Mouse (Mus musculus) stomach, embryonic 15.5 days (tissue): ENCODE measurements around the gene Saa2. TPM values are rescaled to one million over a fixed set of nuclear protein-coding genes. Genes with fewer than 3 reads are reported as not detected.

ENCODE experiments used
- ATAC-seq: fragments of 200-750 bp; cut with Nextera tagmentation; 2 replicates; pipeline ENCODE4 v1.8.0; 2017; ENCODE audit warnings: low read depth, moderate number of reproducible peaks, moderate TSS enrichment; ENCODE audit not compliant: insufficient read depth, low FRiP score
- H3K27ac ChIP-seq: fragments of 300-500 bp; sonication (generic); 2 replicates; pipeline ENCODE4 v1.5.1; 2015; ENCODE audit warnings: mild to moderate bottlenecking, inconsistent platforms
- H3K27me3 ChIP-seq: fragments of 300-500 bp; sonication (generic); replicated peaks from 2 replicates; pipeline ENCODE4 v1.6.1; 2015; ENCODE audit warnings: inconsistent platforms
- H3K36me3 ChIP-seq: fragments of 300-500 bp; sonication (generic); 2 replicates; pipeline ENCODE4 v1.6.1; 2015; ENCODE audit warnings: inconsistent platforms
- H3K4me1 ChIP-seq: fragments of 300-500 bp; sonication (generic); 2 replicates; pipeline ENCODE4 v1.6.1; 2015; ENCODE audit warnings: inconsistent platforms
- H3K4me2 ChIP-seq: fragments of 300-500 bp; sonication (generic); 2 replicates; pipeline ENCODE4 v1.6.1; 2015; ENCODE audit warnings: mild to moderate bottlenecking, inconsistent platforms
- H3K4me3 ChIP-seq: fragments of 300-500 bp; sonication (generic); replicated peaks from 2 replicates; pipeline ENCODE4 v1.5.1; 2015; ENCODE audit warnings: inconsistent platforms
- H3K9ac ChIP-seq: fragments of 300-500 bp; sonication (generic); 2 replicates; pipeline ENCODE4 v1.6.1; 2015; ENCODE audit warnings: inconsistent platforms
- H3K9me3 ChIP-seq: fragments of 300-500 bp; sonication (generic); 2 replicates; pipeline ENCODE4 v1.6.1; 2016; ENCODE audit warnings: inconsistent platforms
- WGBS: fragments of 180-500 bp; shearing (Covaris S2); methylation state at CpG from one replicate; pipeline ENCODE4 v1.1.7; 2015; 5-methylcytosine and 5-hydroxymethylcytosine counted together
- polyA plus RNA-seq: library from polyadenylated mRNA; unstranded; fragments of >200 nt; fragmentation: Nextera tagmentation; extraction: Ambion mirVana; gene quantifications from 2 replicates; pipeline ENCODE4 v1.2.1, GENCODE M21; 2015

Saa2 gene
- polyA plus RNA-seq: not detected in 2 replicates

- H3K27me3 ChIP-seq: no peaks in the 10 kb centered on the region
Observed at GRCm38 (mm10) chr7:46751490-46751889, at the start of gene Saa2. Saa2 (plus strand) TSS chr7:46751790.

DNA sequence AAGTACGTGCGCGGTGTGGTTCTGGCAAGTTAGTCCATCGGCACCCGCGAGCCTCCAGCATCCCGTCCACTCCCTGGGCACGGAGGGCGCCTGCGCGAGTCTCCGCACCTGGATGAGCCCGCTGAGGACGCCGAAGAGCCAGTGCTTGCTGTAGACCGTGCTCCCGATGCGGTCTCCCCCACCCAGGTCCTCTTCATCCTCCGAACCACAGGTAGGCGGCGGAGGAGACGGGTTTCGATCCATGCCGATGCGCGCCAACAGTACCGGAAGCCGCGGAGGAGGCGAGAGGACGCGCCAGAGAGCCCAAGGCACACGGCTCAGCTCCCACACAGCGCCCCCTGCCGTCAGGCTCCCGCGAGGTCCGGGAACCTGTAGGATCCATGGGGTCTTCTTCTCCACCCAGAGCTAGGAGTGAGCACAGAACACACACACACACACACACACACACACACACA is 41.2 kb upstream of the Saa2 start, which contains the start of gene Saal1:
Saal1 (minus strand) TSS at position 291 of the 455 bp plus-strand sequence.
- peak; percentile 93 for ATAC-seq
- H3K9ac ChIP-seq: peak within 1 kb of the TSS; percentile 59
- H3K27ac ChIP-seq: peak within 1 kb of the TSS; percentile 76; the same call in 1 of the 2 replicates
- H3K27me3 ChIP-seq: no peaks in the 10 kb centered on the region
- peaks cover 7% of the 10 kb centered on the region for H3K4me1 ChIP-seq
- under 1% methylated on average over 38 of the region's 38 CpGs for WGBS
- no peaks in the 10 kb centered on the region for H3K9me3 ChIP-seq
- peak within 1 kb of the TSS; percentile 50 for H3K4me2 ChIP-seq
- H3K36me3 ChIP-seq: peaks cover 18% of the 10 kb centered on the region
- H3K4me3 ChIP-seq: peak within 1 kb of the TSS; percentile 72

More at GRCm38 (mm10) chr7:46751490-46751889, at the start of gene Saa2:
- no peaks in the 10 kb centered on the region for H3K36me3 ChIP-seq
- no peak within 1 kb of the TSS for H3K4me3 ChIP-seq
- H3K9me3 ChIP-seq: no peaks in the 10 kb centered on the region
- no peak within 1 kb of the TSS for H3K4me2 ChIP-seq
- no peak within 1 kb of the TSS for H3K27ac ChIP-seq
- 63% methylated on average over 3 of the region's 3 CpGs for WGBS
- ATAC-seq: no peak
- no peaks in the 10 kb centered on the region for H3K4me1 ChIP-seq
- H3K9ac ChIP-seq: no peak within 1 kb of the TSS

- no peaks in the 10 kb centered on the region for H3K9me3 ChIP-seq
- peaks cover 5% of the 10 kb centered on the region; the same call in 1 of the 2 replicates for H3K36me3 ChIP-seq
- no peak overlapping the region for H3K4me2 ChIP-seq
- H3K27ac ChIP-seq: no peak overlapping the region
- H3K9ac ChIP-seq: no peak overlapping the region
- H3K4me1 ChIP-seq: peaks cover 7% of the 10 kb centered on the region
- H3K27me3 ChIP-seq: no peaks in the 10 kb centered on the region
- WGBS: 61% methylated on average over 6 of the region's 6 CpGs
- ATAC-seq: no peak
- H3K4me3 ChIP-seq: no peak overlapping the region
Observed at GRCm38 (mm10) chr7:46712250-46712649, 39.3 kb upstream of the Saa2 start.

DNA sequence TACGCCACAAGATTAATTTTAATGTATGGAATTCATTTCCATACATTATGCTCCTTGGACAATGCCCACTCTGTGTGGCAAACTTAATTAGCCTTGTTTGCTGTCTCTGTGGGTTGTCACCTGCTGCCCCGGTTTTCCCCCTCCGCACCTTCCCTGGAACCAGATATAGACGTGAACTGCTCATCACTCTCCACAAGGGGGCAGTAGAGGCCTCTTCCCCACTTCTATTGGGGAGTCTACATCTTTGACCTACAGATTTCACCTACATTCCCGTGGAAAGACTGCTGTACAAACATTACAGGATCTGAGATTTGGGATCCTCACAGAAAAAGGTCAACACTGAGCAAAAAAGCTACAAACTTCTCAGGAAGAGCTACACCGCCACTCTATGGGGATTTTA is 37.1 kb upstream of the Saa2 start:
- Histone ChIP-seq H3K36me3 (no peaks in the 10 kb centered on the region), H3K4me3 (no peak overlapping the region), H3K27ac (no peak overlapping the region), H3K9me3 (no peaks in the 10 kb centered on the region), H3K4me1 (peaks cover 2% of the 10 kb centered on the region), H3K9ac (no peak overlapping the region), H3K27me3 (no peaks in the 10 kb centered on the region), H3K4me2 (no peak overlapping the region)
- ATAC-seq: no peak
- WGBS: 31% methylated on average over 6 of the region's 6 CpGs

DNA sequence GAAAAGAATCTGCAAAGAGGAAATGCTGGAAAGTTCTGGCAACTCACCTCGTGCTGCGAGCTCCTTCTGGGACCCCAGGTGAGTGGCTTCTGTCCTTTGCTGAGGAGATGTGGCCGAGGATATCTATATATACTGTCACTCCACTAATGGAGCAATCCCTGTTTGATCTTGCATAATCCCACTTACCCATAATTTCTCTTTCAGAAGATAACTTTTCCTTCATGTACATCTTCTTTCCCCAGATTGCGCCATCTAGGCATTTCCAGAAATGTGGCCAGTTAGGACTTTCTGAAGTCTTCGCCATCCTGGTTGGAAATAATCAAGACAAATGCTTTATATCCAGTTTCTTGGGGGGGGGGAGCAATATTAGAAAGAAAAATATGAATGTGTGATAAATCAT is 36.0 kb upstream of the Saa2 start, which contains the start of gene Saa3:
Saa3 (minus strand) TSS at position 101 of the 400 bp plus-strand sequence.
- no peak within 1 kb of the TSS for H3K4me2 ChIP-seq
- 84% methylated on average over 5 of the region's 5 CpGs for WGBS
- H3K4me1 ChIP-seq: no peaks in the 10 kb centered on the region
- H3K4me3 ChIP-seq: no peak within 1 kb of the TSS
- no peaks in the 10 kb centered on the region for H3K36me3 ChIP-seq
- no peak within 1 kb of the TSS for H3K9ac ChIP-seq
- H3K27ac ChIP-seq: no peak within 1 kb of the TSS
- no peak for ATAC-seq
- H3K27me3 ChIP-seq: no peaks in the 10 kb centered on the region
- no peaks in the 10 kb centered on the region for H3K9me3 ChIP-seq

GRCm38 (mm10) chr7:46716897-46717296 is 34.7 kb upstream of the Saa2 start:
- Histone ChIP-seq H3K4me1 (no peaks in the 10 kb centered on the region), H3K4me3 (no peak overlapping the region), H3K27me3 (no peaks in the 10 kb centered on the region), H3K9me3 (no peaks in the 10 kb centered on the region), H3K9ac (no peak overlapping the region), H3K27ac (no peak overlapping the region), H3K36me3 (no peaks in the 10 kb centered on the region), H3K4me2 (no peak overlapping the region)
- ATAC-seq: no peak
- 40% methylated on average over 5 of the region's 5 CpGs for WGBS

GRCm38 (mm10) chr7:46718591-46719270 is 32.9 kb upstream of the Saa2 start:
- H3K36me3 ChIP-seq: no peaks in the 10 kb centered on the region
- H3K4me3 ChIP-seq: no peak overlapping the region
- 80% methylated on average over 7 of the region's 7 CpGs for WGBS
- H3K4me1 ChIP-seq: no peaks in the 10 kb centered on the region
- no peak overlapping the region for H3K9ac ChIP-seq
- no peak overlapping the region for H3K4me2 ChIP-seq
- no peak overlapping the region for H3K27ac ChIP-seq
- no peaks in the 10 kb centered on the region for H3K9me3 ChIP-seq
- no peak for ATAC-seq
- no peaks in the 10 kb centered on the region for H3K27me3 ChIP-seq

DNA sequence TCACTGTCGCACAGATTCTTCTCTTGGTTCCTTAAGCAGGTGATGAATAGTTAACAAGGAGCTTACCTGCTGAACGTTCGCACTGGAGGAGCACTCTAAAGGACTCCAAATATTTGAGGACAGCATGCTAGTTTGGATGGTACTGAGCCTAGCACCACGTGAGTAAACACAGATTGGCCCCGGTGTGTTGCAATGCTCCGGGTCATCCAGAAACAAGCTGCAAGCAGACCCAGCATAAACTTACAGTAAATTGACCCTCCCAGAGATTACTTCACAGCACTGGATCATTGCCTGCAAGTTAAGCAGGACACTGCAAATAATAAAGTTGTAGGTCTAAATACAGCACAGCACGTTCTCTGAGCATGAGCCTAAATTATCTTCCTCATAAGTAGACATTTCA is 32.1 kb upstream of the Saa2 start:
- Histone ChIP-seq H3K4me3 (no peak overlapping the region), H3K9me3 (no peaks in the 10 kb centered on the region), H3K9ac (no peak overlapping the region), H3K36me3 (no peaks in the 10 kb centered on the region), H3K4me2 (no peak overlapping the region), H3K27ac (no peak overlapping the region), H3K27me3 (no peaks in the 10 kb centered on the region), H3K4me1 (no peaks in the 10 kb centered on the region)
- WGBS: 53% methylated on average over 7 of the region's 7 CpGs
- peak; percentile 65; the same call in 1 of the 2 replicates for ATAC-seq

DNA sequence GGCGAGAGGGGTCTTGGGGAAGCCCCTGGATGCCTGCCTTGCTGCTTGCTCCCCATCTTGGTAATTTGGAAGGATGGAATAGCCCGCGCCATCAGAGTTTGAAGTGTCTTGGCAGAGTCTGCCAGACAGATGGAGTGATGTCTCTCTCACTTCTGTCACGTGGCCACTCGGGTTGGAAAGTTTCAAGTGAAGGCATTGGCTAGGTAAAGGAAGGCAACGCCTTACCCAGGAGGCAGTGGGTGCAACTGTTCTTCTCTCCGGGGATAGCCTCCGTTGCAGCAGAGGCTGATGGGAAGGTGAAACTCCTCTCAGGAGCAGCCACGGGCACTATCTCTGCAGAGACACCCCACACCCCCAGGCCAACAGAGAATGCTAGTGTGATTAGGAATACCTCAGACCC is 31.1 kb upstream of the Saa2 start:
- 70% methylated on average over 9 of the region's 9 CpGs for WGBS
- Histone ChIP-seq H3K9me3 (no peaks in the 10 kb centered on the region), H3K4me3 (no peak overlapping the region), H3K27me3 (no peaks in the 10 kb centered on the region), H3K36me3 (no peaks in the 10 kb centered on the region), H3K27ac (no peak overlapping the region), H3K4me2 (no peak overlapping the region), H3K9ac (no peak overlapping the region), H3K4me1 (no peaks in the 10 kb centered on the region)
- no peak for ATAC-seq

GRCm38 (mm10) chr7:46723354-46723753 is 28.2 kb upstream of the Saa2 start:
- no peak for ATAC-seq
- Histone ChIP-seq H3K4me3 (no peak overlapping the region), H3K27me3 (no peaks in the 10 kb centered on the region), H3K4me1 (no peaks in the 10 kb centered on the region), H3K27ac (no peak overlapping the region), H3K4me2 (no peak overlapping the region), H3K9ac (no peak overlapping the region), H3K36me3 (no peaks in the 10 kb centered on the region), H3K9me3 (no peaks in the 10 kb centered on the region)
- WGBS: 90% methylated on average over 6 of the region's 6 CpGs

- H3K4me3 ChIP-seq: no peak overlapping the region
- H3K36me3 ChIP-seq: no peaks in the 10 kb centered on the region
- H3K4me1 ChIP-seq: no peaks in the 10 kb centered on the region
- WGBS: 87% methylated on average over 3 of the region's 3 CpGs
- no peak for ATAC-seq
- H3K9ac ChIP-seq: no peak overlapping the region
- H3K27ac ChIP-seq: no peak overlapping the region
- no peaks in the 10 kb centered on the region for H3K27me3 ChIP-seq
- H3K9me3 ChIP-seq: no peaks in the 10 kb centered on the region
- no peak overlapping the region for H3K4me2 ChIP-seq
Observed at GRCm38 (mm10) chr7:46723849-46724248, 27.7 kb upstream of the Saa2 start.

- H3K4me2 ChIP-seq: no peak overlapping the region
- H3K36me3 ChIP-seq: no peaks in the 10 kb centered on the region
- H3K9ac ChIP-seq: no peak overlapping the region
- H3K27ac ChIP-seq: no peak overlapping the region
- WGBS: 75% methylated on average over 5 of the region's 5 CpGs
- H3K27me3 ChIP-seq: no peaks in the 10 kb centered on the region
- ATAC-seq: no peak
- H3K9me3 ChIP-seq: no peaks in the 10 kb centered on the region
- H3K4me3 ChIP-seq: no peak overlapping the region
- no peaks in the 10 kb centered on the region for H3K4me1 ChIP-seq
Observed at GRCm38 (mm10) chr7:46724396-46724795, 27.2 kb upstream of the Saa2 start.
